Mouse (Mus musculus) kidney, adult 10 weeks (tissue): ENCODE measurements around the gene Hpcal4. TPM values are rescaled to one million over a fixed set of nuclear protein-coding genes. Genes with fewer than 3 reads are reported as not detected.

ENCODE experiments used
- polyA plus RNA-seq: library from polyadenylated mRNA; stranded (reverse); fragments of 350-450 nt; fragmentation: Illumina TruSeq; extraction: RNeasy Lipid Tissue Mini Kit (QIAGEN cat#74804); gene quantifications from one replicate; pipeline ENCODE4 v1.2.3, GENCODE M21; 2014; ENCODE audit warnings: low read depth, low replicate concordance

Gene Hpcal4
- 0.61 TPM for polyA plus RNA-seq

DNA sequence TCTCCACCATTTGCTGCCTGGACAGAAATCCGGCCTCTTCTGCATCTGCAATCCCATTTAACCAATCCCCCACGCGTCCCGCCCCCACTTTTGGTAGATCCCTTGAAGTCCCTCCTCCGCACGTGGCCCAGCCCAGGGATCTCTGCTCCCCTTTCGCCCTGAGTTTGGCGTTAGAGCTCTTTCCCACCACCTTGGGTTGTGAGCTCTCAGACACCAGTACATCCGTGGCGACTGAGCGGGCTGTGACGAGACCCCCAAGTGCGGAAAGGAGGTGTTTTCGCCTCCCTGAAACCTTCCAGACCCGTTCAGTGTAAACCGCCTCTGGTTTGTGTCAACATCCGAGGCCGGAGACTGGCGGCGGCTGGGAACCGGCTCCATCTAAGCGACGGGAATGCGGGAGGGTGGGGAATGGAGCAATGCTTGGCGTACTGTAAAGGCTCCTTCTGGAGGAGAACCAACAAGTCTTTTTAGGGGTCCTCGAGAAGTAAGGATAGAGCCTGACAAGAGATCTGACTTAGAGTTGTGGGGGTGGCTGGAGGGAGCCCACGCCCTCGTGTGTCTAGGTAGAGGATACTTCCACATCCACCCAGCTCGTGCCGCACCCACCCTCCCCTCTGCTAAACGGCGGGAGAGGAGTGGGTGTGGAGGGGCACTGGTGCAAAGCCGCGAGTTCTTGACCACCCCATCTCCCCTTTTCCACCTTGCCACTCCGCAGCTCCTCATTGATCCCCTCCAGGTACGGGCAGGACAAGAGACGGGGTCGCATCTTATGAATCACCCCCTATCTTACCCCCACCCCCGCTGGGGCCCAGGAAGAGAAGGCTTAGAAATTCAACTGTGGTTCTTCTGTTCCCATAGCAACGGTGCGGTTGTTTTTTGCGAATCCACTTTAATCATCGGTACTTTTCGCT, at the start of gene Hpcal4:
Hpcal4 (plus strand) TSS at position 900 of the 911 bp plus-strand sequence.

DNA sequence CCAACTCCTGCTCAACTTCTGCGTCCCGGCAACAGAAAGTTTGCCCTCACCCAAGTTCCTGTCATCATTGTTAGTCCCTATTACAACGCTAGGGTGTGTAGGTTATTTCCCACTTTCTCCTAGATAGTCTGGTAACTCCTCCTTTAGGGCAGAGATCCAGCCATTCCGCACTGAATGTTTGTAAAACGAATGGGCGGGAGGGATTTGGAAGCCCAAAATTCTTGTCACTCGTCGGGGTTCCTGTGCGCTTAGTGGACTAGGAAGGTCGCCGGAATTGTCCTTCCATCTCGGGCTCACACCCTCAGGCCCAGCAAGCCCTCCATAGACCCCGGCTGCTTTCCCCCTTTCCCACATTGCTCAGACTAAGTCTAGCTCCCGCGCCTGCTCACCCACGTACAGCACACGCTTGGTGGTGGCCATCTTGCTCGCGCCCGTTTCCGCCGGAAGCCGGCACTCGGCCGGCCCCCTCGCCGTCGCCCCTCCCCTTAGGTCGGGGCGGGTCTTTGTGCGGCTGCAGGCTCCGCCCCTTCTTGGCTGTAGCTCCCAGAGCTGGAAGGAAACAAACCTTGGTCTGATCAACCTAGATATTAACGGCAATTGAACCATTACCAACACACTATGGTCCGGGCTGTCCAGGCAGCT, 43.4 kb upstream of the Hpcal4 start, which contains the start of gene Ppie:
Ppie (minus strand) TSS at position 439 of the 642 bp plus-strand sequence.

DNA sequence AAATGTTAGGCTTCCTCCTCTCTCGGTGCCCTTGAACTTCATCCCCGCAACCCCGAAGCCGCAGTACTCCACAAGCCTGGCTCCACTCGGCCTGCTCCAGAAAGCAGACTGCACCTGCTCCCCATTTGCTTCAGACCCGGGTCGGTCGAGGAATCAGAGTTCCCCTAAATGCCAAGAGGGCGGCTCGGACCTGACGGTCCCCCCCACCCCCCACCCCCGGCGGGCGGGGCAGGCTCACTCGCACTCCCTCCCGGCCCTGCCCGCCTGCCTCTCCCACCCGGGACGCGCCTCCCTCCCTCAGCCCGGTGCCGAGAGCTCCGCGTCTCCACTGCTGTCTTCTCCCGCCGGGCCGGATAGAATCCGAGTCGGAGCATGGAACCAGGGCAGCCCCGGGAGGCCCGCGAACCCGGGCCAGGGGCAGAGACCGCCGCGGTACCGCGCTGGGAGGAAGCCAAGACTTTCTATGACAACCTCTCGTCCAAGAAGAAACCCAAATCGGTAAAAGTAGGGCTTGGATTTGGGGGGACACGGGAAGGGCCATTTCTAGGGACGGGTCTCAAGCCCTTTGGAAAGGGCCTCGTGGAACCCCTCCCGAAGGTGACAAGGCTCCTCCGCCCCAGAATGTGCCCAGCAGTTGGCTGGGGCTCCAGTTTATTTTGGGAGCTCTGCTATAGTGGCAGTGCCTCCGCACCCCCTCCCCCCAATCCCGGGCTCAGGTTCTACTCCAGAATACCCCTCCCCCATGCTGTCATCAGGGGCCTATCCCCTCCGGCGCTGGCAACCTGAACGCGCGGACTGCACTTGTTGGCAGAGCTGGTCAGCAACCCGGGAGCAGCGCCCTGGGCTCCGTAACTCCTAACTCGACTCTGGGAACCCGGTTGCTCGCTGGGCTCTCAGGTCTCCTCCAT, 18.4 kb downstream of the Hpcal4 start, which contains the start of gene Nt5c1a:
Nt5c1a (plus strand) TSS at position 319 of the 908 bp plus-strand sequence.

DNA sequence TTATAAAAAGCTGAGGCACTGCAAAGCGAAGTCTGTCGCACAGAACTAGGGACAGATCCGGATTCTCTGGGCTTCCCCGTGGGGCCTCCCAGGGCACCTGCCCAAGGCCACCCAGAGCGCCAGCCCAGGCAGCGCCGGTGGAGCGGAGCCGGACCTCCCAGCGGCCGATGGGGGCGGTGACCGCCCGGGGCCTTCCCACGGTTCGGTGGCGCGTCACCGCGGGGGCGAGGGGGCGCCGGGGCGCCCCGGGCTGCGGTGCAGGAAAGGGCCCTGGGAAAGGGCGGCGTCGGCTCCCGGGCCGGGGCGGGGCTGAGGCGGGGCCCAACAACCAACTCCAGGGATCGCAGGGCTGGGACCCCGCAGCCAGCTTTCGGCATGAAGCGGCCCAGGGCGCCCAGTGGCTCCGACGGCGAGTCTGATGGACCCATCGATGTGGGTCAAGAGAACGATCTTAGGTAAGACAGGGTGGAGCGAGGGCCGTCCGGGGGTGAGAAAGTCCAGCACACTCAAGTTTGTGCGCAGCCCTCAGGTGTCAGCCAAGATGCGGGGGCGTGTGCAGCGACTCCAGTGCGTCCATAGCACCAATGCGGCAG, 50.6 kb downstream of the Hpcal4 start, which contains the start of gene Heyl:
Heyl (plus strand) TSS at position 65 of the 593 bp plus-strand sequence.

Other genes with a start within 250 kb of the Hpcal4 start
- 1.3 TPM for gene Mfsd2a, start 222.0 kb upstream of the Hpcal4 start, polyA plus RNA-seq
- gene Mycl, start 187.6 kb upstream of the Hpcal4 start, polyA plus RNA-seq, result 0.32 TPM
- gene Trit1, start 166.6 kb upstream of the Hpcal4 start, polyA plus RNA-seq, result 11.8 TPM
- not detected for gene Bmp8b, start 78.1 kb upstream of the Hpcal4 start, polyA plus RNA-seq
- gene Oxct2b, start 67.0 kb upstream of the Hpcal4 start, polyA plus RNA-seq, result not detected
- gene Ppie, start 43.3 kb upstream of the Hpcal4 start, polyA plus RNA-seq, result 9.7 TPM
- not detected for gene Nt5c1a, start 18.3 kb downstream of the Hpcal4 start, polyA plus RNA-seq
- 1.3 TPM for gene Heyl, start 50.3 kb downstream of the Hpcal4 start, polyA plus RNA-seq
- gene Pabpc4, start 79.1 kb downstream of the Hpcal4 start, polyA plus RNA-seq, result 23.6 TPM
- gene Oxct2a, start 140.4 kb downstream of the Hpcal4 start, polyA plus RNA-seq, result not detected
- 0.24 TPM for gene Bmp8a, start 160.0 kb downstream of the Hpcal4 start, polyA plus RNA-seq